Mouse (Mus musculus) limb, embryonic 12.5 days (tissue): ENCODE data around the gene Trir. TPM values are rescaled to one million over a fixed set of nuclear protein-coding genes. Genes with fewer than 3 reads are reported as not detected.

Source experiments
- ATAC-seq: fragments of 200-750 bp; cut with Nextera tagmentation; 2 replicates; pipeline ENCODE4 v1.8.0; 2017; ENCODE audit warnings: low read depth, moderate TSS enrichment; ENCODE audit not compliant: insufficient number of reproducible peaks, insufficient read depth, low FRiP score, low TSS enrichment
- H3K27ac ChIP-seq: fragments of 300-500 bp; sonication (generic); 2 replicates; pipeline ENCODE4 v1.5.1; 2016; ENCODE audit warnings: mild to moderate bottlenecking, moderate library complexity
- H3K27me3 ChIP-seq: fragments of 300-500 bp; sonication (generic); 2 replicates; pipeline ENCODE4 v1.6.1; 2016; ENCODE audit warnings: mild to moderate bottlenecking, moderate library complexity
- H3K36me3 ChIP-seq: fragments of 300-500 bp; sonication (generic); 2 replicates; pipeline ENCODE4 v1.6.1; 2016; ENCODE audit warnings: mild to moderate bottlenecking, moderate library complexity
- H3K4me1 ChIP-seq: fragments of 300-500 bp; sonication (generic); replicated peaks from 2 replicates; pipeline ENCODE4 v1.6.1; 2016
- H3K4me2 ChIP-seq: fragments of 300-500 bp; sonication (generic); 2 replicates; pipeline ENCODE4 v1.6.1; 2016; ENCODE audit warnings: mild to moderate bottlenecking, moderate library complexity
- H3K4me3 ChIP-seq: fragments of 300-500 bp; sonication (generic); replicated peaks from 2 replicates; pipeline ENCODE4 v1.5.1; 2016; ENCODE audit warnings: mild to moderate bottlenecking
- H3K9ac ChIP-seq: fragments of 300-500 bp; sonication (generic); replicated peaks from 2 replicates; pipeline ENCODE4 v1.6.1; 2016; ENCODE audit warnings: mild to moderate bottlenecking, moderate library complexity
- H3K9me3 ChIP-seq: fragments of 300-500 bp; sonication (generic); 2 replicates; pipeline ENCODE4 v1.6.1; 2016; ENCODE audit warnings: mild to moderate bottlenecking, moderate library complexity
- WGBS: fragments of 180-500 bp; shearing (Covaris S2); methylation state at CpG from one replicate; pipeline ENCODE4 v1.1.7; 2016; 5-methylcytosine and 5-hydroxymethylcytosine counted together
- polyA plus RNA-seq: library from polyadenylated mRNA; unstranded; fragments of >200 nt; fragmentation: Nextera tagmentation; extraction: Ambion mirVana; gene quantifications from 2 replicates; pipeline ENCODE4 v1.2.1, GENCODE M21; 2016

Trir gene
- 177 and 182 TPM in 2 replicates for polyA plus RNA-seq

GRCm38 (mm10) chr8:85026670-85027515 is at the start of gene Trir:
Gene Trir (plus strand): TSS chr8:85026823.
- no peaks in the 10 kb centered on the region for H3K27me3 ChIP-seq
- H3K4me1 ChIP-seq, result peaks cover 39% of the 10 kb centered on the region
- H3K36me3 ChIP-seq, result peaks cover 49% of the 10 kb centered on the region
- peak within 1 kb of the TSS; percentile 91 for H3K27ac ChIP-seq
- H3K4me3 ChIP-seq, result peak within 1 kb of the TSS; percentile 100
- peak; percentile 58 for ATAC-seq
- no peaks in the 10 kb centered on the region for H3K9me3 ChIP-seq
- H3K4me2 ChIP-seq, result peak within 1 kb of the TSS; percentile 97
- H3K9ac ChIP-seq, result peak within 1 kb of the TSS; percentile 98
- 1% methylated on average over 75 of the region's 75 CpGs for WGBS

GRCm38 (mm10) chr8:84977435-84978247 is 49.0 kb upstream of the Trir start:
- 1% methylated on average over 70 of the region's 70 CpGs for WGBS
- Histone ChIP-seq H3K4me1 (peaks cover 66% of the 10 kb centered on the region), H3K4me2 (peak overlapping the region; percentile 99), H3K36me3 (peaks cover 25% of the 10 kb centered on the region), H3K27ac (peak overlapping the region; percentile 67; the same call in 1 of the 2 replicates), H3K9me3 (no peaks in the 10 kb centered on the region), H3K27me3 (peaks cover 30% of the 10 kb centered on the region), H3K4me3 (peak overlapping the region; percentile 56), H3K9ac (peak overlapping the region; percentile 65)
- ATAC-seq, result no peak

- peaks cover 66% of the 10 kb centered on the region for H3K4me1 ChIP-seq
- peak within 1 kb of the TSS; percentile 56 for H3K4me3 ChIP-seq
- peak within 1 kb of the TSS; percentile 65 for H3K9ac ChIP-seq
- no peaks in the 10 kb centered on the region for H3K9me3 ChIP-seq
- peak within 1 kb of the TSS; percentile 67; the same call in 1 of the 2 replicates for H3K27ac ChIP-seq
- WGBS, result under 1% methylated on average over 63 of the region's 63 CpGs
- peak within 1 kb of the TSS; percentile 99 for H3K4me2 ChIP-seq
- peaks cover 18% of the 10 kb centered on the region for H3K36me3 ChIP-seq
- H3K27me3 ChIP-seq, result peaks cover 30% of the 10 kb centered on the region
- 0 out of 2 replicates have a peak, but pooled peaks have one; percentile 32 for ATAC-seq
Measured at GRCm38 (mm10) chr8:84978248-84978940, 48.2 kb upstream of the Trir start, which contains the start of gene Junb. Gene Junb (minus strand): TSS chr8:84978718.

- Histone ChIP-seq H3K4me2 (peak overlapping the region; percentile 99), H3K36me3 (peaks cover 7% of the 10 kb centered on the region; the same call in 1 of the 2 replicates), H3K9ac (peak overlapping the region; percentile 57), H3K9me3 (no peaks in the 10 kb centered on the region), H3K4me1 (peaks cover 74% of the 10 kb centered on the region), H3K27ac (peak overlapping the region; percentile 73), H3K27me3 (peaks cover 30% of the 10 kb centered on the region), H3K4me3 (peak overlapping the region; percentile 38)
- 2% methylated on average over 42 of the region's 42 CpGs for WGBS
- ATAC-seq, result peak; percentile 11
Measured at GRCm38 (mm10) chr8:84979599-84980421, 46.8 kb upstream of the Trir start.

- Histone ChIP-seq H3K36me3 (no peaks in the 10 kb centered on the region), H3K9ac (peak overlapping the region; percentile 57; the same call in 1 of the 2 replicates), H3K27me3 (peaks cover 37% of the 10 kb centered on the region), H3K27ac (peak overlapping the region; percentile 73), H3K4me2 (peak overlapping the region; percentile 99), H3K4me1 (peaks cover 77% of the 10 kb centered on the region), H3K4me3 (no peak overlapping the region; the same call in 1 of the 2 replicates), H3K9me3 (no peaks in the 10 kb centered on the region)
- ATAC-seq, result no peak
- WGBS, result 35% methylated on average over 11 of the region's 11 CpGs
Measured at GRCm38 (mm10) chr8:84980622-84981358, 45.8 kb upstream of the Trir start.

GRCm38 (mm10) chr8:84981644-84982498 is 44.8 kb upstream of the Trir start:
- no peak for ATAC-seq
- peaks cover 76% of the 10 kb centered on the region for H3K4me1 ChIP-seq
- no peaks in the 10 kb centered on the region for H3K36me3 ChIP-seq
- no peak overlapping the region for H3K4me3 ChIP-seq
- H3K9ac ChIP-seq, result no peak overlapping the region
- peaks cover 41% of the 10 kb centered on the region for H3K27me3 ChIP-seq
- no peak overlapping the region for H3K27ac ChIP-seq
- no peaks in the 10 kb centered on the region for H3K9me3 ChIP-seq
- WGBS, result 74% methylated on average over 15 of the region's 15 CpGs
- H3K4me2 ChIP-seq, result no peak overlapping the region

- H3K27ac ChIP-seq, result 0 out of 2 replicates have a peak overlapping the region, but pooled peaks have one; percentile 35
- 66% methylated on average over 3 of the region's 3 CpGs for WGBS
- no peak overlapping the region for H3K4me2 ChIP-seq
- H3K9ac ChIP-seq, result no peak overlapping the region
- H3K4me3 ChIP-seq, result no peak overlapping the region
- H3K4me1 ChIP-seq, result peaks cover 69% of the 10 kb centered on the region
- peaks cover 34% of the 10 kb centered on the region for H3K27me3 ChIP-seq
- no peaks in the 10 kb centered on the region for H3K36me3 ChIP-seq
- no peaks in the 10 kb centered on the region for H3K9me3 ChIP-seq
- ATAC-seq, result no peak
Measured at GRCm38 (mm10) chr8:84982499-84983011, 44.1 kb upstream of the Trir start.

- H3K27me3 ChIP-seq, result peaks cover 17% of the 10 kb centered on the region
- peaks cover 56% of the 10 kb centered on the region for H3K4me1 ChIP-seq
- H3K4me2 ChIP-seq, result peak overlapping the region; percentile 99
- no peak overlapping the region for H3K4me3 ChIP-seq
- peak overlapping the region; percentile 45; the same call in 1 of the 2 replicates for H3K27ac ChIP-seq
- no peak for ATAC-seq
- H3K9ac ChIP-seq, result 0 out of 2 replicates have a peak overlapping the region, but pooled peaks have one; percentile 58
- H3K9me3 ChIP-seq, result no peaks in the 10 kb centered on the region
- 5% methylated on average over 16 of the region's 16 CpGs for WGBS
- no peaks in the 10 kb centered on the region for H3K36me3 ChIP-seq
Measured at GRCm38 (mm10) chr8:84984294-84985048, 42.2 kb upstream of the Trir start.
